Mouse (Mus musculus) heart, embryonic 10.5 days (tissue): ENCODE data around the gene 4930415O20Rik. TPM values are rescaled to one million over a fixed set of nuclear protein-coding genes. Genes with fewer than 3 reads are reported as not detected.

Source experiments
- DNase-seq: peaks from one replicate; pipeline ENCODE4 v3.0.0-alpha.2; 2017; ENCODE audit warnings: low spot score
- H3K27ac ChIP-seq: fragments of 300-500 bp; sonication (generic); 2 replicates; pipeline ENCODE4 v1.5.1; 2016; ENCODE audit warnings: mild to moderate bottlenecking
- H3K27me3 ChIP-seq: fragments of 300-500 bp; sonication (generic); 2 replicates; pipeline ENCODE4 v1.6.1; 2016; ENCODE audit warnings: mild to moderate bottlenecking; ENCODE audit not compliant: poor library complexity, insufficient read depth, severe bottlenecking
- H3K36me3 ChIP-seq: fragments of 300-500 bp; sonication (generic); 2 replicates; pipeline ENCODE4 v1.6.1; 2016; ENCODE audit warnings: mild to moderate bottlenecking, moderate library complexity
- H3K4me1 ChIP-seq: fragments of 300-500 bp; sonication (generic); 2 replicates; pipeline ENCODE4 v1.6.1; 2016; ENCODE audit warnings: mild to moderate bottlenecking
- H3K4me3 ChIP-seq: fragments of 300-500 bp; sonication (generic); 2 replicates; pipeline ENCODE4 v1.5.1; 2016; ENCODE audit warnings: mild to moderate bottlenecking, moderate library complexity
- H3K9me3 ChIP-seq: fragments of 300-500 bp; sonication (generic); 2 replicates; pipeline ENCODE4 v1.6.1; 2016; ENCODE audit warnings: mild to moderate bottlenecking, moderate library complexity
- WGBS: fragments of 180-500 bp; shearing (Covaris S2); methylation state at CpG from one replicate; pipeline ENCODE4 v1.1.7; 2016; 5-methylcytosine and 5-hydroxymethylcytosine counted together
- polyA plus RNA-seq: library from polyadenylated mRNA; unstranded; fragments of >200 nt; fragmentation: Nextera tagmentation; extraction: Ambion mirVana; gene quantifications from 2 replicates; pipeline ENCODE4 v1.2.1, GENCODE M21; 2016

Gene 4930415O20Rik
- polyA plus RNA-seq: 0.43 TPM in 1 of 2 replicates, not detected in the other

DNA sequence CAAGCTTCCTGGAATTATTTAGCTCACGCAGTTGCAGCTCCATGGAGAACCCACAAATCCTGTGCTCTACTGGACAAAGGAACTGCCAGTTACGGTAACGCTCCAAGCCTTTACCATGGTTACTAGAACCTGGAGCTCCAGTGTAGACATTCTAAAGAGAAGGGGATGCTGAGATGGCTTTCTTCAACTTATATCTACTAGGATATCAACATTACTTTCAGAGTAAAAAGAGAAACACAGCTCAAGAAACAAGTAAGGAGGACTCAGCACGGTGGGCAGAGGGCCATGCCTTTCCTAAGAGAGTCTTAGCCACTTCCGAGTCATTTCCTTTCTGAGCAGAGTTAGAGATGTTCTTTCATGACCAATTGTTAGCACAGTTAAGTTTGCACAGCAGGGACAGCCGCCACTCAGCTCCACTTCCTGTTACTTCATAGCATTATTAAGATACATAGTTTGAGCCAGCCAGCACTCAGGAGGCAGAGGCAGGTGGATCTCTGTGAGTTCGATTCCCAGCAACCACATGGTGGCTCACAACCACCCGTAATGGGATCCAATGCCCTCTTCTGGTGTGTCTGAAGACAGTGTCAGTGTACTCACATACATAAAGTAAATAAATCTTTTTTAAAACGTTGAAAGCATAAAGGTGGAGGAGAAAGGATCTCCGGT, at the start of gene 4930415O20Rik, which contains the start of gene Ccnt1:
Gene 4930415O20Rik (plus strand): TSS at position 132 of the 666 bp plus-strand sequence.
Gene Ccnt1 (minus strand): TSS at position 51 of the 666 bp plus-strand sequence.
- WGBS: 78% methylated on average over 10 of the region's 10 CpGs
- Histone ChIP-seq H3K27me3 (no peaks in the 10 kb centered on the region), H3K4me3 (no peak within 1 kb of the TSS), H3K27ac (no peak within 1 kb of the TSS), H3K36me3 (no peaks in the 10 kb centered on the region), H3K4me1 (peaks cover 12% of the 10 kb centered on the region), H3K9me3 (no peaks in the 10 kb centered on the region)
- no peak for DNase-seq

DNA sequence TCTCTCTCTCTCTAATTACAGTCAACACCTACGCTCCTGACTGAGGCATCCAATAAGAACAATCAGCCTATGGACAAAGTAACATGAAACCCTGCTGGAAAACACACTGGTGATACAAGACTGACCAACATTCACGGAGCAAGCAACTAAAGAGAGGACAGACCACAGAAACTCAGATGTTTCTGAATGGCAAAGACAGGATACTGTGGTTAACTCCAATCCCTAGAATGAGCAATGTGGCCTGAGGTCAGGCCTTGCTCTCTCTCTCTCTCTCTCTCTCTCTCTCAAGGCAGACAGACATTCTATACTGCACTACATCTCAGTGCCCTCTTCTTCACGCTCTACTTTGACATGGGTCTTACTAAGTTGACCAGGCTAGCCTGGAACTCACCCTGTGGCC, 49.6 kb upstream of the 4930415O20Rik start:
- DNase-seq: no peak
- 96% methylated on average over 3 of the region's 3 CpGs for WGBS
- no peak overlapping the region for H3K27ac ChIP-seq
- H3K9me3 ChIP-seq: no peaks in the 10 kb centered on the region
- H3K36me3 ChIP-seq: peaks cover 83% of the 10 kb centered on the region
- H3K4me3 ChIP-seq: no peak overlapping the region
- no peaks in the 10 kb centered on the region for H3K4me1 ChIP-seq
- no peaks in the 10 kb centered on the region for H3K27me3 ChIP-seq

DNA sequence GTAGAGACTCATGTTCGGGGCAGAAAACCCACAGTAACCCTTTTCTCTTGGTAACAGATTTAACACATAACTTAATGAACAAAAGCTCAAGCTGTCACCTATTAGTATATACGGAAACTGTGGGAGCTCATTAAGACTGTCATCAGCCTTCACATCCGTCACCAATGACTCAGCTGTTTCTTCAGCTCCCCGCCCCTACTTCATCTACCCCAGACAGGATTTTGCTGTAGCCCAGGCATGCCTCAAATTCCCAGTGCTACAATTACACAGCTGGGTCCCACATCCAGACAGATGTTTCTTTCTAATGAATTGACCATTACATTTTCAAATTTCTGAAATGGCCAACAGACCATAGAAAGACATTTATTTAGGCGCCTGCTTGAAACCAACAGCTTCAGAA, 44.7 kb upstream of the 4930415O20Rik start:
- WGBS: 73% methylated on average over 5 of the region's 5 CpGs
- DNase-seq: no peak

GRCm38 (mm10) chr15:98527056-98527771, 43.6 kb upstream of the 4930415O20Rik start:
- WGBS: 93% methylated on average over 5 of the region's 5 CpGs
- Histone ChIP-seq H3K36me3 (peaks cover 98% of the 10 kb centered on the region), H3K4me3 (no peak overlapping the region), H3K9me3 (no peaks in the 10 kb centered on the region), H3K4me1 (peaks cover 2% of the 10 kb centered on the region), H3K27me3 (no peaks in the 10 kb centered on the region), H3K27ac (no peak overlapping the region)
- no peak for DNase-seq

More for the DNA sequence above, 44.7 kb upstream of the 4930415O20Rik start:
- peaks cover 98% of the 10 kb centered on the region for H3K36me3 ChIP-seq
- H3K9me3 ChIP-seq: no peaks in the 10 kb centered on the region
- H3K27ac ChIP-seq: no peak overlapping the region
- no peaks in the 10 kb centered on the region for H3K27me3 ChIP-seq
- H3K4me3 ChIP-seq: no peak overlapping the region
- no peaks in the 10 kb centered on the region for H3K4me1 ChIP-seq

DNA sequence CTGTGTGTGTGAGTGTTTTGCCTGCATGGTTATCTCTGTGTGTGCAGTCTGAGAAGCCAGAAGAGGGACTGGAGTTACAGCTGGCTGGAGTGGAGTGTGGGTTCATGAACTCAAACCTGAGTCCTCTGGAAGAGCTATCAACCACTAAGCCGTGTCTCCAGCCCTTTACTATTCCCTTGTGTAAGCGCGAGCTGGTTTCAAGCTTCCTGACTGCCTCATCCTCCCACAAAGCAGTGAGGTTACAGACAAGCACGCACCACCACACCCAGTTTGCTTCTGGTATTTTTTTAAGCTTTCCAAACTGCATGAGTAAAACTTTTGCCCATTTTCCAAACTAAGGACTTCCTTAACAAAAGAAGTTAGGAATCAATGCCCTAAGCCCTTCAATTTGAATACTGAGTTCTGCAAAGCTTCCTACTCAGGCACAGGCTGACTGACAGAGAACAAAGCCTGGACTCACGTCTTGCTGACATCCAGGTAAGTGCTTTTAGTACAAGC, 42.7 kb upstream of the 4930415O20Rik start:
- 80% methylated on average over 5 of the region's 5 CpGs for WGBS
- no peaks in the 10 kb centered on the region for H3K27me3 ChIP-seq
- H3K4me1 ChIP-seq: peaks cover 6% of the 10 kb centered on the region
- no peaks in the 10 kb centered on the region for H3K9me3 ChIP-seq
- peaks cover 94% of the 10 kb centered on the region for H3K36me3 ChIP-seq
- DNase-seq: no peak
- H3K4me3 ChIP-seq: no peak overlapping the region
- no peak overlapping the region for H3K27ac ChIP-seq

DNA sequence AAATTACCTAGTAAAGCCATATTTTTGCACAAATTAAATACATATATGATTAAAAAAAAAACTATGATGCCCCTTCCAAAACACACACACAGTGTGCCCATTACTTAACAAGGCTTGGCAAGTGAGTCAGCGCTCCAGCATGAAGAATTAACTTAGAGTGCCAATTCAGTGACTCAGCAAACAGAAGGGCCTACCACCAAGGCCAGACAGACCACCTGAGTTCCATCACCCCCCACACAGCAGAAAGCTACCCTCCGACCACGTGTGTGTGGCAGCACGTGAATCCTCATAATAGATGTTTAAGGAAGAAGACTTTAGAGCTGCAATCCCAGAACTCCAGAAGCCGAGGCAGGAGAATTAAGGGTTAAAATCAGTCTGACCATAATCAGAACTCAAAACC, 38.5 kb upstream of the 4930415O20Rik start:
- WGBS: 38% methylated on average over 5 of the region's 5 CpGs
- Histone ChIP-seq H3K4me3 (peak overlapping the region; percentile 95), H3K36me3 (peaks cover 53% of the 10 kb centered on the region), H3K4me1 (peaks cover 8% of the 10 kb centered on the region), H3K9me3 (no peaks in the 10 kb centered on the region), H3K27me3 (no peaks in the 10 kb centered on the region), H3K27ac (peak overlapping the region; percentile 100; the same call in 1 of the 2 replicates)
- peak; percentile 74 for DNase-seq

DNA sequence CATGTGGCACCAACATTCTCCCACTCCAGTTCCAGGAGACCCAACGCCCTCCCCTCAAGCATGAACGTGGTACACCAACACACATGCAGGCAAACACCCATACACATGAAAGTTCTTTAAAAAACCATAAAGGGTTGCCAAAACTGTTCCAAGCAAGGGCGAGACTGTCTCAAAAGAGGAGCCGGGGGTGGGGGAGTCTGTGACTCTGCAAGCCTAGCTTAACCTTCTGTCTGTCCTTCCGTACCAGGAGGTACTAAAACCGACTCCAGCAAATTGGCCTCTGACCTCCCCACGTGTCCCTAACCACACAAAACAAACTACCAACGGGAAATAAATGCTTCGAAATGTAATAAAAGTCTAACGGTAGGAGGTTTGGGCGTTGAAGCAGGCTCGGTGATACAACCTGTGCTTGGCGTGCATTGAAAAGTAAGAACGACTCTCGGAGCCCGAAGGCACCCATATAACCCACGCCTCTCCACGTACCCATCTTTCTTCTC, 37.7 kb upstream of the 4930415O20Rik start:
- H3K9me3 ChIP-seq: no peaks in the 10 kb centered on the region
- H3K27ac ChIP-seq: peak overlapping the region; percentile 100
- peaks cover 48% of the 10 kb centered on the region for H3K36me3 ChIP-seq
- peaks cover 9% of the 10 kb centered on the region for H3K4me1 ChIP-seq
- peak overlapping the region; percentile 95 for H3K4me3 ChIP-seq
- peak; percentile 75 for DNase-seq
- under 1% methylated on average over 18 of the region's 18 CpGs for WGBS
- no peaks in the 10 kb centered on the region for H3K27me3 ChIP-seq

GRCm38 (mm10) chr15:98533881-98534627, 36.8 kb upstream of the 4930415O20Rik start, which contains the start of gene Kansl2:
TSS of gene Kansl2 (minus strand) at chr15:98534264.
- Histone ChIP-seq H3K27me3 (no peaks in the 10 kb centered on the region), H3K36me3 (peaks cover 41% of the 10 kb centered on the region)
- WGBS: under 1% methylated on average over 69 of the region's 70 CpGs

DNA sequence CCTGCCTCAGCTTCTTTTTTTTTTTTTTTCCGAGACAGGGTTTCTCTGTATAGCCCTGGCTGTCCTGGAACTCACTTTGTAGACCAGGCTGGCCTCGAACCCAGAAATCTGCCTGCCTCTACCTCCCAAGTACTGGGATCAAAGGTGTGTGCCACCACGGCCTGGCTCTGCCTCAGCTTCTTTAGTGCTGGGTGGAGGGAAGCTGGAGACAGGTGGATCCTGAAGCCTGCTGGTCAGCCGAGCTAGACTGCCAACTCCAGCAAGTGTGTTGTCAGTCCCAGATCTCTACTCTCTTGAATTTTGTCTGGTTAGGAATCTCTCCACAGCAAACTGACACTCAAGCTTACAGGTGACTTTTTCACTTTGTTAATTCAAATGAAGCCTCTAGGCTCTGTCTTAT, 34.9 kb upstream of the 4930415O20Rik start:
- no peak overlapping the region for H3K27ac ChIP-seq
- H3K9me3 ChIP-seq: no peaks in the 10 kb centered on the region
- DNase-seq: peak; percentile 53
- WGBS: 70% methylated on average over 4 of the region's 4 CpGs
- no peaks in the 10 kb centered on the region for H3K27me3 ChIP-seq
- H3K36me3 ChIP-seq: peaks cover 34% of the 10 kb centered on the region
- H3K4me1 ChIP-seq: peaks cover 9% of the 10 kb centered on the region
- H3K4me3 ChIP-seq: no peak overlapping the region

More at GRCm38 (mm10) chr15:98533881-98534627, 36.8 kb upstream of the 4930415O20Rik start, which contains the start of gene Kansl2:
- Histone ChIP-seq H3K4me1 (peaks cover 9% of the 10 kb centered on the region), H3K4me3 (peak within 1 kb of the TSS; percentile 95), H3K27ac (peak within 1 kb of the TSS; percentile 100), H3K9me3 (no peaks in the 10 kb centered on the region)
- DNase-seq: peak; percentile 100

DNA sequence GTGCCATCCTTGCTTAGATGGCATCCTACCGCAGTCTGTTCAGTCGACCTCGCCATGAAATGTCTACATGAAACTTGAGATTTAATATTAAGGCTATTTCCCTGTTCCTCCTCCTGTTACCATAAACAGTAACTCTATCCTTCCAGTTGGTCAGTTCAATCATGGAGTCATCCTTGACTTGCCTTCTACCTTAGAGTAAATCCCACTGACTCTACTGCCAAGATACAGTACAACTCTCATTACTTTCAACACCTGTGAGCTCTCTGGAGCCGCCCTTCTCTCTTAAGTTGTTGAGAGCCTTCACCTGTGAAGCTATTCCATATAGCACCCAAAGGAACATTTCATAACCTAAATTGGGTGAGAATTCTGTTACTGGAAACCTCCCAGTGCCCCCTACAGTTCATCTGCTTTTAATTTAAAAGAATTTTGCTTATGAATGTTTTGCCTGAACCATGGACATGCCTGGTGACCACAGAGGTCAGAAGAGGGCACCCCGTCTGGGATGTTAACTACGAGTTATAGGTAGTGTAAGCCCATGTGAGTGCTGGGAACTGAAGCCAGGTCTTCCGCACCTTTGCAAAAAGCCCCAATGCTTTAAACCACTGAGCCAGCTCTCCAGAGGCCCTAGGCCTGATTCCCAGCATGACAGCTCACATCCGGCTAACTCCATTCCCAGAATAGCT, 33.8 kb upstream of the 4930415O20Rik start:
- Histone ChIP-seq H3K4me1 (peaks cover 9% of the 10 kb centered on the region), H3K4me3 (no peak overlapping the region), H3K9me3 (no peaks in the 10 kb centered on the region), H3K27me3 (no peaks in the 10 kb centered on the region), H3K36me3 (peaks cover 33% of the 10 kb centered on the region), H3K27ac (no peak overlapping the region)
- WGBS: 85% methylated on average over 8 of the region's 8 CpGs
- DNase-seq: no peak

- no peaks in the 10 kb centered on the region for H3K9me3 ChIP-seq
- peaks cover 36% of the 10 kb centered on the region for H3K36me3 ChIP-seq
- H3K4me3 ChIP-seq: no peak overlapping the region
- DNase-seq: peak; percentile 28
- H3K4me1 ChIP-seq: peaks cover 3% of the 10 kb centered on the region; the same call in 1 of the 2 replicates
- no peak overlapping the region for H3K27ac ChIP-seq
- 75% methylated on average over 4 of the region's 4 CpGs for WGBS
- H3K27me3 ChIP-seq: no peaks in the 10 kb centered on the region
These were observed 32.9 kb upstream of the 4930415O20Rik start for GRCm38 (mm10) chr15:98537923-98538322.

DNA sequence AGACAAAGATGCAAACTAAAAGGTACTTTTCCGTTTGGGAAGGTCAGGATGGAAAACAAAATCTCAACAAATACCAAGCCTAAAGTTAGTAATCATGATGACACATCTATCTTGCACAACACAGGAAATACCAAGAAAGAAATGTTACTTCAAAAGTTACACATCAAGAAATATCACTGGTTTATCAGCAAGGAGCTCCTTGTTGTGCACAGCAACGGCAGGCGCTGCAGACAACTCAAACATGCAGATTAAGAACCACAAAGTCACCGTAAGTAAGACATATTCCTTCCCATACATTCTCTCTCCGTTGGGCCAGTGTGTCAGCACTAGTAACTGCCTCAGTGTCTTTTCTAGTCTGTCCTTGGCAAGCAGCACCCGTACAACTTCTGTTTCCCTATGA, 29.7 kb upstream of the 4930415O20Rik start:
- peaks cover 66% of the 10 kb centered on the region for H3K36me3 ChIP-seq

More for the DNA sequence above, 29.7 kb upstream of the 4930415O20Rik start:
- Histone ChIP-seq H3K27me3 (no peaks in the 10 kb centered on the region), H3K27ac (no peak overlapping the region), H3K4me1 (peaks cover 3% of the 10 kb centered on the region; the same call in 1 of the 2 replicates), H3K4me3 (no peak overlapping the region), H3K9me3 (no peaks in the 10 kb centered on the region)
- WGBS: 86% methylated on average over 6 of the region's 6 CpGs
- no peak for DNase-seq
